Mouse (Mus musculus) cerebellum, adult 2 months (tissue): Measurements from ENCODE around the gene Vwc2l. TPM values are rescaled to one million over a fixed set of nuclear protein-coding genes. Genes with fewer than 3 reads are reported as not detected.
A peak's percentile ranks its signal among the peaks of the same experiment; 100 is the strongest.

Experiments
- DNase-seq, 2 experiments: peaks; one replicate each; pipeline ENCODE4 v3.0.0; 2021
- H3K27ac ChIP-seq: fragments of 200-500 bp; 2 replicates; pipeline ENCODE4 v1.5.1; 2012; ENCODE audit warnings: low read length, control low read depth, inconsistent platforms; ENCODE audit not compliant: insufficient read depth
- H3K27me3 ChIP-seq: fragments of 200-500 bp; 2 replicates; pipeline ENCODE4 v1.6.1; 2012; ENCODE audit warnings: inconsistent platforms, mild to moderate bottlenecking, low read length, moderate library complexity; ENCODE audit not compliant: control insufficient read depth, insufficient read depth
- H3K4me1 ChIP-seq: fragments of 200-500 bp; 2 replicates; pipeline ENCODE4 v1.6.1; 2011; ENCODE audit warnings: low read length; ENCODE audit not compliant: control insufficient read depth, insufficient read depth
- H3K4me3 ChIP-seq: fragments of 200-500 bp; replicated peaks from 2 replicates; pipeline ENCODE3; 2011; ENCODE audit warnings: mild to moderate bottlenecking, low read depth, low read length, control low read depth; ENCODE audit not compliant: insufficient read depth
- CTCF ChIP-seq: fragments of 200-500 bp; IDR thresholded peaks from 2 replicates; pipeline ENCODE4 v1.5.1; 2011; ENCODE audit warnings: low read depth, mild to moderate bottlenecking, control low read depth, low read length, moderate library complexity, borderline replicate concordance; ENCODE audit not compliant: insufficient read depth
- POLR2A ChIP-seq: fragments of 200-500 bp; IDR thresholded peaks from 2 replicates; pipeline ENCODE4 v1.6.1; 2011; ENCODE audit warnings: low read length, control low read depth, borderline replicate concordance; ENCODE audit not compliant: insufficient read depth
- WGBS: fragments of 180-500 bp; shearing (Covaris S2); methylation state at CpG from one replicate; pipeline ENCODE4 v1.1.7; 2018; 5-methylcytosine and 5-hydroxymethylcytosine counted together
- polyA plus RNA-seq: library from polyadenylated mRNA; depleted of rRNA; stranded (reverse); fragments of >200 nt; gene quantifications from 2 replicates; pipeline ENCODE4 v1.2.3, GENCODE M21; 2012; rRNA removed

Vwc2l gene
- polyA plus RNA-seq, result 2.1 and 2.7 TPM in 2 replicates

DNA sequence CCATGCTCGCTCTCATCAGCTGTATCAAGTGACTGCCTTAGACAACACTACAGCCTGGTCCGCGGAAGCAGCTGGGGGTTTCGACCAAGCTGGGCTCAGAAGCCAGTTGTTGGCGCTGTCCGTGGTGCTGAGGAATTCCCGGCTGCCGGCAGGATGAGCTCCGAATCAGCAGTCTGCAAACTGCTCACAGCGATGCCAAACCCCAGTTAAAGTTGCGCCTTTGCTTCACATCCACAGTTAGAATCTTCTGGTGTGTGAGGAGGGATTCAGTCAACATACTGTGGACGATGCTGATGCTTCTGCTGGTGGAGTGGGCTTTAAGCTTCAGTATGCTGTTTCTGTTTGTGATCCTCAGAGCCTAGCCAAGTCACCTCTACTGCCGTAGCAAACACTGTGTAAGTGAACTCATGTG, at the start of gene Vwc2l:
Gene Vwc2l (plus strand): TSS at position 61 of the 412 bp plus-strand sequence.
- no peak within 1 kb of the TSS for H3K4me3 ChIP-seq
- WGBS, result 3% methylated on average over 13 of the region's 13 CpGs
- H3K27ac ChIP-seq, result no peak within 1 kb of the TSS
- TF ChIP-seq CTCF (no peak), POLR2A (no peak)
- H3K27me3 ChIP-seq, result no peaks in the 10 kb centered on the region
- peak; percentile 1 to 13 for DNase-seq
- H3K4me1 ChIP-seq, result no peaks in the 10 kb centered on the region

DNA sequence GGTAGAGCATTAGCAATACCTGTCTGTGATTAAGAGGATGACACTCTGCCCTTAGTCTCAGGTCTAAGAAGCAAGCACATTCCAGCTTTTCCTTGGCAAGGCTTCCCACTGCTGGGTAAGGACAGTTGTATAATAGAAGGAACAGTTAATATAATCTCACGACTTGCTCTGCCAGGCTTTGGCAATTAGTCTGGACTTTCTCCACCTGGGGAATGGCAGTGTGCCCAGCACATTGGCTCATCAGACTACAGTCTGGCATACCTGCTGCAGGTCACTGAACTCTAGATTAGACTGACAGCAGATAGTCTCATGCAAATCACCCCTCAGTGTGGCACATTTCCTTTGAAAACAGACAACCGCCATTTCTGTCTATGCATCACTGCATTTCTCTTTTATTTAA, 33.0 kb upstream of the Vwc2l start:
- TF ChIP-seq CTCF (no peak), POLR2A (no peak)
- H3K27me3 ChIP-seq, result no peaks in the 10 kb centered on the region; the same call in 1 of the 2 replicates
- no peak overlapping the region for H3K27ac ChIP-seq
- peaks cover 8% of the 10 kb centered on the region; the same call in 1 of the 2 replicates for H3K4me1 ChIP-seq
- DNase-seq, result peak; percentile 49 to 72
- no peak overlapping the region for H3K4me3 ChIP-seq
- WGBS, result 8% methylated on average over 2 of the region's 2 CpGs

DNA sequence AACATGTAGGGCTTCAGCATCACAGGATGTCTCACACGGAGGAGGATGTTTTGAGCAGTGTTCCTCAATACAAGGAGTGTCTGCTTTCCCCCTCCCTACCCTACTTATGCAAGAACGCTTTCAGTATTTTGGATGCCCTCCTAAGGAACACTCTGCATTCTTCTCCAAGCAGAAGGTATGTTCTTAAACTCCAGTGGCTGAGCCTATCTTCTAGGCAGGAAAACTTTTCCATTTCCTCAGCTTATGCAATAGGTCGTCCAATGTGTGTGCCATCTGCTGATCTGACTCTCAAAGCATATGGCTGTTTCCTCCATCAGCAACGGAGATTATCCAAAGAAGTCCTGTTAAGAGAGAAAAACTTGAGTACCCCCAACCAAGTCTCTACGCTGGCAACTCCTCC, 25.2 kb upstream of the Vwc2l start:
- H3K27ac ChIP-seq, result no peak overlapping the region
- 60% methylated on average over 5 of the region's 5 CpGs for WGBS
- no peak overlapping the region for H3K4me3 ChIP-seq
- H3K27me3 ChIP-seq, result no peaks in the 10 kb centered on the region; the same call in 1 of the 2 replicates
- no peak for TF ChIP-seq CTCF
- no peak for TF ChIP-seq POLR2A
- no peak for DNase-seq
- no peaks in the 10 kb centered on the region for H3K4me1 ChIP-seq

DNA sequence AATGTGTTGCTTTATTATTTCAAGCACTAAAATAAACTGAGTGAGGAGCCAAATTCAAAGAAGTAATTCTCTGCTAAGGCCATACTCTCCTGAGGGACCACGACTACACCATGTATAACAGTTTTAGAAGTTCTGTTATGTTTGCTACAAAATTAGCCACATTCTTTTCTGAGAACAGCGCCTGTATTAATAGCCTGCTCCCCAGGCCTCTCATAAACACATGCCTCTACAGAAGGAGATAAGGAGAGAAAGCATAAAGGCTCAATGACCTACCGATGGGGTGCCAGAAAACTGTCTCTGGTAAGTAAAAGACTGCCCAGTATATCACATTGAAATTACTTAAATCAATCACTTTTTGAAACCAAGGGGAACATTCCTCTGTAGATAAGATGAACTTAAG, 21.6 kb upstream of the Vwc2l start:
- H3K4me1 ChIP-seq, result no peaks in the 10 kb centered on the region
- no peaks in the 10 kb centered on the region for H3K27me3 ChIP-seq
- no peak overlapping the region for H3K27ac ChIP-seq
- 87% methylated on average over 3 of the region's 3 CpGs for WGBS
- no peak overlapping the region for H3K4me3 ChIP-seq
- TF ChIP-seq CTCF, result no peak
- TF ChIP-seq POLR2A, result no peak
- no peak for DNase-seq

DNA sequence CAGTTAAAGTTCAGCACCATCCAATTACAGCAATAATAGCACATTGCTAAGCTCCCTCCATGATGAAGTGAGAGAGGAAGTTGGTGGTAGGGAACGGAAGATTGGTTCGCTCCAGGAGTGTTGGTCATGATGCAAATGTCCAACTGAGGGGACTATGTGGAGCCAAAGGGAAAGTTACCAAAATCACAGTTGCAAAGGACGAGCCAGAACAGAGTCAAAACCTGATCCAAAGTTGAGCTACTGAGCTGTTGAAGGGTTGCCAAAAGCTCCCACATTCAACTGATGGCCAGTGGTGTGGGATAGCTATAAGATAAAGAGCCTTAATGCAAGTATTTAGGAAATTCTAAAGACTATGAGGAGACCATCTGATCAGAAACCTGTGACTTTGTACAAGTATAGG, 19.7 kb upstream of the Vwc2l start:
- Histone ChIP-seq H3K27ac (no peak overlapping the region), H3K27me3 (no peaks in the 10 kb centered on the region), H3K4me3 (no peak overlapping the region), H3K4me1 (no peaks in the 10 kb centered on the region)
- TF ChIP-seq POLR2A (no peak), CTCF (no peak)
- 6% methylated on average over 3 of the region's 3 CpGs for WGBS
- no peak for DNase-seq

DNA sequence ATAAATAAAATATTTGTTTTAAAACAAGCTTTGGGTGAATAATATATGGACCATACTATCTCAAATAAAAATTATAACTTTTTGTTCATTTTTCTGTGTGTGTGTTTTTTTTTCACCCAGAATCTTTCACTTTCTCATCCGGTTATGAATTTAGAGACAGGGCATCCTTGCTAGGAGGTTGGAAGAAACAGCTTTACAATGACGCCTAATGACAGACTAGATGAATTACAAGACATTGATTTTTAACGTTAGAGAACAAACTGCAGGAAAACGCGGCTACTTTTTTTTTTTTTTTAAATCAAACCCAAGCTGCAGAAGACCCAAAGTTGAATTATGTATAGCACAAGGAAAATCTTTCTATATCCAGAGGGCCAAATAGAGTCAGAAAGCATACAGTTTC, 470 bp upstream of the Vwc2l start:
- TF ChIP-seq CTCF, result no peak
- TF ChIP-seq POLR2A, result no peak
- Histone ChIP-seq H3K27me3 (no peaks in the 10 kb centered on the region), H3K27ac (no peak overlapping the region), H3K4me3 (no peak overlapping the region), H3K4me1 (no peaks in the 10 kb centered on the region)
- DNase-seq, result no peak
- WGBS, result 40% methylated on average over 5 of the region's 5 CpGs

DNA sequence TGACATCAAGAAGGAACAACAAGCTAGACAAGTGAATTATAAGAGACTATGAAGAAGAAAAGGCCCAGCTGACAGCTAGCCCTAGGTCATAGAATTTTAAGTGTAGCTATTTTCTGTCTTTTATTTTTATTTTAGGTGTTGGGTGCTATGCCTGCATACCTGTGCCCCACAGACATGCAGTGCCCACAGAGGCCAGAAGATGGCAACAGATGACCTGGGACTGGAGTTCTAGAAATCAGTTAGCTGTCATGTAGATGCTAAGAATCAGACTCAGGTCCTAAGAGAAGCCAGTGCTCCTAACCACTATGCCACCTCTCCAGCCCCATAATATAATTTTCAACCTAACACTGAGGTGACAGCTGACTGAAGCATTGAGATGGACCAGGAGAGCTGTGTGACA, 61.6 kb downstream of the Vwc2l start:
- TF ChIP-seq CTCF (no peak), POLR2A (no peak)
- Histone ChIP-seq H3K27ac (no peak overlapping the region), H3K4me1 (no peaks in the 10 kb centered on the region), H3K4me3 (no peak overlapping the region), H3K27me3 (no peaks in the 10 kb centered on the region)
- no peak for DNase-seq

DNA sequence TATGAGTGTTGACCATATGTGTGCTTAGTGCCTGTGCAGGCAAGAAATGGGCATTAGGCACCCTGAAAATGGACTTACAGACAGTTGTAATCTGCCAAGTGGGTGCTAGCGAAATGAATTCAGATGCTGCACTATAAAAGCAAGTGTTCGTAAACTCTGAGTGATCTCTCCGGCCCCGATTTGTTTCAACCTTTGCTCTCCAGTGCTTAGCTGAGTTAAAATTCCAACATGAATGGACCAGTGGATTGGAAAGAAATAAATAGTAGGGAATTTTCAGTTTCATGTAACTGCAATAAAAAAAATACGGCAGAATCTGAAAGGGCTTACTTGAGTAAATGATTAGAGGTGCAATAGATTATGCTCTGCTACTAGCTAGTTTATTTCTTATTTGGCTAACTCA, 66.1 kb downstream of the Vwc2l start:
- Histone ChIP-seq H3K4me1 (no peaks in the 10 kb centered on the region), H3K27me3 (no peaks in the 10 kb centered on the region), H3K27ac (no peak overlapping the region), H3K4me3 (no peak overlapping the region)
- 94% methylated on average over 5 of the region's 5 CpGs for WGBS
- DNase-seq, result no peak
- TF ChIP-seq POLR2A (no peak), CTCF (no peak)
